Mouse (Mus musculus) spleen, postnatal 10 days (tissue): Measurements from ENCODE around the gene Plk5.

Experiments
- DNase-seq, 2 experiments: peaks; one replicate each; pipeline ENCODE4 v3.0.0; 2021 to 2022; ENCODE audit warnings: low spot score in 2 of 2

Plk5 gene

DNA sequence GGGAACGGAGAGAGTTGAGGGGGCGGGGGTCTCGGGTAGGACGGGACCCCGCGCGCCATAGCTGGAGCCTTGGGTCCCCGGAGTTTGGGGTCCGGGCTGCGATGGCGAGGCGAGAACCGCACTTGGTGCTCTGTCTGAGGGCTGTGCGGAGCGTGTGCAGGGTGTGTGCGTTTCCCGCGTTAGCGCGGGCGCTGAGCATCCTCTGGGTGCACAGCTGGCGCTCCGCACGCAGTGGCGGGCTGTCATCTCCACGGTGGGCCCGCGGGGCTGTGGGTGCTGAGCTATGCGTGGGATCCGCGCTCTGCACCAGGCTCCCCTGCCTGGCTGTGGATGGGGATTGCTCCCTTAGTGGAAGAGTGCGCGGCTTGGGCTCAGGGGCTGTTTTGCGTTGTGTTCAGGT is 478 bp downstream of the Plk5 start:
- no peak for DNase-seq

DNA sequence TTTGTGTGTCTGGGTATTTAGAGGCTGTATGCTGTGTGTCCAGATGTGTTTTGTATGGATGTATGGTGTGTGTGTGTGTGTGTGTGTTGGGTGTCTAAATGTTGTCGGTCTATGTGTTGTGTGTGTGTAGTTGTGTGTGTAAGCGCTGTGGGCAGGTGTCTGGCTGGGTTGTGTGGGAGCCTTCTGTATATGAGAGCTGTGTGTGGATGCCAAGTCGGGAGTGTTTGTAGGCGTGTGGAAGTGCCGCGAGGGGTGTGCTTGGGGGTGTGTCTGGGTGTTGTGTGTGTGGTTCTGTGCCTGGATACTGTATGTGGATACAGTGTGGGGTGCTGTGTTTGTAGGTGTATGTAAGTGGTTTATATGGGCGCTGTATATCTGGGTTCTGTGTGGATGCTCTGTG is 1.1 kb downstream of the Plk5 start:
- DNase-seq, result no peak

DNA sequence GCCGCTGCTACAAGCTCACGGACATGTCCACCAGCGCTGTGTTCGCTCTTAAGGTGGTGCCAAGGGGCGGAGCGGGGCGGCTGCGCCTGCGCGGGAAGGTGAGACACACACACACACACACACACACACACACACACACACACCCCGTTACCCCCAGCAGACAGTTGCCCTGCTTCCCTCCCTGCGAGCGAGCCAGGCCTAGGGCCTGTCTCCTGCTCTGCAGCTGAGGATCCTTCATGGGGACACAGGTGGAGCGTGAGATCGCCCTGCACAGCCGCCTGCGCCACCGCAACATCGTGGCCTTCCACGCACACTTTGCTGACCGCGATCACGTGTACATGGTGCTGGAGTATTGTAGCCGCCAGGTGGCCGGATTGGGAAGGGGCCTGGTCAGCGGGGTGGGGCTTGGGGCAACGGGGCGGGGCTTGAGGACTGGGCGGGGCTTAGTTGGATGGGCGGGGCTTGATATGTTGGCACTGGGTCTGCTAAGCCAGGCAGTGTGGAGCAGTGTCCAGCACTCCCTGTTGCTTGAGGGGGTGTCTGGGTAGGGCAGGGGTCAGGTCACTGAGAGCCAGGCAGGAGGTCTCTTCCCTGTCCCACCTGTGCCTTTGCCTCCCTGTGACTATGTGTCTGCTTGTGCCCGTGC is 1.9 kb downstream of the Plk5 start:
- no peak for DNase-seq

DNA sequence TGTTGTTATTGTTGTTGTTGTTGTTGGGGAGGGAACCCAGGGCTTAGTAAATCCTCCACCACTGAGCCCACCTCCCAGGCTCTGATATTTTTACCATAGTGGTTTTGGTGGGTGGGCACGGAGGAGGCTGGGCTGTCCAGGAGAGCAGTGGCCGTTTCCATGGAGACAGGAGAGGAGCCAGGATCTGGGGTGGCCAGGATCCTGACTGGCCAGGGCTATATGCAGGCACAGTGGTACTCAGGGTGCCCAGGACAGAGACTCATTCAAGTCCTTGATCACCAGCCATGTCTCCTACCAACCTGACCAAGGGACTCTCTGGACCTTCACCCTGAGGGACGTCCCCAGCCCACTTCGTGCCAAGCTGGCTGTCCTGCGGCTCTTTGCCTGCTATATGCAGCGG is 7.5 kb downstream of the Plk5 start:
- no peak for DNase-seq

DNA sequence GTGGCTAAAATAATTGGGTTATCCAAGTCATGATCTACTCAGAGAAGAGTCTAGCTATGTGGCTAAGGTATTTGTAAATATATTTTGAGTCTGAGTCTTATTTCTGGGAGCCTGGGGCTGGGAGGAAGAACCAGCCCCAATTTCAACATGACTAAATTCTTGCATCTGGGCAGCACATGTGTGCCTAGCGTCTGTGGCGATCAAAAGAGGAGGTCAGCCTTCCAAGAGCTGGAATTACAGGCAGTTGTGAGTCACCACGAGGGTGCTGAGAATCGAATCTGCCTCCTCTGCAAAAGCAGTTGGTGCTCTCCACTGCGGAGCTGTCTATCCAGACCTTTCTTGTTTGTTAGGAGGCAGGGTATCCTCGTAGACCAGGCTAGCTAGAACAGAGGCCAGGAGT is 9.5 kb downstream of the Plk5 start:
- DNase-seq, result no peak

DNA sequence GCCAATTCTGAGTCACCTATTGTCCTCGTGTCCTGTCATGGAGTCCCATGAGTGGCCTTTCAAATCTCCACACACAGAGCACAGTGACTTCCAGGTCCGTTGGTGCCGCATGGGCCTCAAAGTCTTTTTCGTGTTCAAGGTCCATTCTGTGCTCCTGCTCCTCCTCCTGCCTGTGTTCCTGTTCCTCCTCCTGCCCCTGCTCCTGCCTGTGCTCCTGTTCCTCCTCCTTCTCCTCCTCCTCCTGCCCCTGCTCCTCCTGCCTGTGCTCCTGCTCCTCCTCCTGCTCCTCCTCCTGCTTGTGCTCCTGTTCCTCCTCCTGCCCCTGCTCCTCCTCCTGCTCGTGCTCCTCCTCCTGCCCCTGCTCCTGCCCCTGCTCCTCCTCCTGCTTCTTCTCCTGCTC is 11.7 kb downstream of the Plk5 start:
- no peak for DNase-seq

DNA sequence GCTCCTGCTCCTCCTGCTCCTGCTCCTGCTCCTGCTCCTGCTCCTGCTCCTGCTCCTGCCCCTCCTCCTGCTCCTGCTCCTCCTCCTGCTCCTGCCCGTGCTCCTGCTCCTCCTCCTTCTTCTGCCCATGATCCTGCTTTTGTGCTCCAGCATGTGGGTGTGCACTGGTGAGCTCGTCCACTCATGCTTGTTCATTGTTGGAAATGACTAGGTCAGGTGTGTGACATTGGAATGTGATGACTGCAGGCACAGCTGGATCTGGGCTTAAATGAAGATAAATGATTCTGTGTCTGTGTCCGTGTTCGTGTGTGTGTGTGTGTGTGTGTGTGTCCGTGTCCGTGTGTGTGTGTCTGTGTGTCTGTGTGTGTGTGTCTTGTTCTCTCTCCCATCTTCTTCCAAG is 12.1 kb downstream of the Plk5 start:
- no peak for DNase-seq

DNA sequence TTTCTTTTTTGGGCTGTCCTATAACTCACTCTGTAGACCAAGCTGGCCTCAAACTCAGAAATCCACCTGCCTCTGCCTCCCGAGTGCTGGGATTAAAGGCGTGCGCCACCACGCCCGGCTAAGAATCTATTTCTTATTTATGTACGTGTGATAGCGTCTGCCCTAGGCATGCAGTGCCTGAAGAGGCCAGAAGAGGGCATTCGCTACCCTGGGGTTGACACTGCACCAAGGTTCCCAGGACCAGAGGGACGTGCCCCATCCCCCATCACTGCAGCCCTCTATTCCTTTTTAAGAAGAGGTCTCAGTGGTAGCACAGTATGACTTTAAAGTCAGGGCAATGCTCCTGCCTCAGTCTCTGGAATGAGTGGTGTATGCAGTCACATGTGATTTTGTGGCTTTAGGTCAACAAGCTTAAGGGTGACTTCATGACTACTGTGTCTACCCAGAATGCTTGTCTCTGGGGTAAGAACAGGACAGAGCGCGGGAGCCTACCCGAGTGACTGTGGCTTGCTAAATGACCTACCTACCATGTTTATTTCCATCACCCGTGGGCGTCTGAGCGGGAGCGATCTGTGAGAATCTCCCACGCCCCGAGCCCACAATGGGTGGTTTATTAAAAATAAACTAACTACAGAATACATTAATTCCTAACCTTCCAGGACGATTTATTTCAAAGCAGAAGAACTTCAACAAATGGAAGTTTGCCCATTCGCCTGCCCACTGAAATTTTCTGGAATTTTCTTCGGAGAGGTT is 13.9 kb downstream of the Plk5 start:
- peak in 1 of 2 experiments; percentile 60 for DNase-seq

DNA sequence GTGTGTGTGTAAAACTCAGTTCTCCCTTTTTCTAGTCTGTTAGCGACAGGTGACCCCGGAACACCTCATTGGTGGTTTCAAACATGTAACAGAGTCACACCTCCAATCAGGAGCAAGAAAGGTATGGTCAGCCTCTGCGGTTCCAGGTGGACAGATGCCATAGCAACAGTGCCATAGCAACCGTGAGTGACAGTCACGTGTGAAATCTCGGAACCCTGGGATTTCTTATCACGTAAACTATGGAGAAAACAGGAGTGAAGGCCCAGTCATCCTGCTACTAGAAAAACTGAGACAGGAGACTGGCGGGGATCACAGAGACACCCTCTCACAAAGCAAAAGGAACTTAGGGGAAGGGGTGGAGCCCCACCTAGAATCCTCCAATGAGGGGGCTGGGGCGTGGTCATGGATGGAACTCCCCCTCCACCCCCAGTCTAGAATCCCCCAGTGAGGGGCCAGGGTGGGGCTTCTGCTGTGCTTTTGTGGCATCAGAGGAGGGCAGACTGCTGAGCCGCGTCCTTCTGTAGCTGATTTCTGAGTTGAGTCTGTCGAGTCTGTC is 15.2 kb downstream of the Plk5 start:
- DNase-seq, result peak in 1 of 2 experiments; percentile 79

DNA sequence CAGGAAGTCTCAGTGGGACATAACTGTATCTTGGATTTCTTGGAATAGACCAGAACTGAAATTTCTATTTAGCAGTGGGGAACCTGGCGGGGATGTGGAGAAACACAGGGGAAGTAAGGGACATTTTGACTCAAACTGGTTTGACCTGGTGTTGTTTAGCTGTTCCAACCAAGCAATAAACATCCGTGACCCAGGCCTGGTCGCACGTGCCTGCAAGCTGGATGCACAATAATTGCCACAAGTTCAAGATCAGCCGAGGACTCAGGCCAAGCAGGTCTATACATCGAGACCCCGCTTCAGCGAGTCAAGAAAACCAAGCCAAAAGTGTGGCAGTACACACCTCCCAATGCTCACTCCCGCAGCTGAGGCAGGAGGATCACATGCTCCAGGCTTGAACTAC is 15.7 kb downstream of the Plk5 start:
- DNase-seq, result no peak

DNA sequence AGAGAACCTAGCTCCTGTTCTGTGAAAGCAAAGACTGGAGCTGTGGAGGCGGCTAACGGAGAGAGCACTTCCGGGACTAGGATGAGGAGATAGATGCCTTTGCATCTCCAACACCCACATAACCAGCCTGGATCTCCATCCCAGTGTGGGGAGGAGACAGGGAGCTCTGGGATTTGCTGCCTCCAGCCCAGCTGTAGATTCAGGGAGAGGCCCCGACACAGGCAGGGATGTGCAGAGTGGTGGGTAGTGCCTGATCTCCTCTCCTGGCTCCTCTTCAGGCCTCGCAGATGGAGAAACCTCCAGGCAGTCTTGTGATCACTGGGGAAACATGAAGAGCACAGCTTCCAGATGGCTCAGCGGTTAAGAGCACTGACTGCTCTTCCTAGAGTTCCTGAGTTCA is 16.4 kb downstream of the Plk5 start:
- no peak for DNase-seq

DNA sequence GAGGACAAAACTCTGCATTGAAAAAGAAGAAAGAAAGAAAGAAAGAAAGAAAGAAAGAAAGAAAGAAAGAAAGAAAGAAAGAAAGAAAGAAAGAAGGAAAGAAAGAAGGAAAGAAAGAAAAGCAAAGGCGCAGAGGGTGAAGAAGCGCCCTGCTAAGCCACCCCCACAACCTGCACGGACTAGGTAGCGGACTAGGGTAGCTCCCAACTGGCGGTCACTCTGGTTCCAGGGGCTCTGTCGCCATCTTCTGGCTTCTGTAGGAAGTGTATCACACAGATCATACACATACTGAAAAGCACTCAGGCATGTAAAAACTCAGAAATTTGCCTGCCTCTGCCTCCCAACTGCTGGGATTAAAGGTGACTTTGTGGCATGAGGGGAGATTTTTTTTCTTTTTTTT is 17.8 kb downstream of the Plk5 start:
- DNase-seq, result peak; percentile 64 to 87

DNA sequence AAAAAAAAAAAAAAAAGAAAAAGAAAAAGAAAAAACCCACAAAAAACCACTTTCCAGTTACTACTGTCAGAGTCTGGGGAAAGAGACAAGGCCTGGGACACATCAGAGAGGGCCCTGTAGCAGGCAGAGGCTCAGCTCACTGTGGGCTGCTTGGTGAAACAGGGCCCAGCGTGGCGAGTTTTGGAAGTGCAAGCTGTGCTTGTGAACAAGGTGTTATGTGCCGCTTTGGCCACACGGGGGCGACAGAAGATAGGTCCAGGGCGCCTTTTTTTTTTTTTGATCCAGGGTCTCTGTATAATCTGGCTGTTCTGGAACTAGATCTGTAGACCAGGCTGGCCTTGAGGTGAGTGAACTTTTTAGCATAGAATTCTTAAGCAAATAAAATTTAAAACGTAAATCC is 19.9 kb downstream of the Plk5 start:
- DNase-seq, result peak; percentile 86 to 96

DNA sequence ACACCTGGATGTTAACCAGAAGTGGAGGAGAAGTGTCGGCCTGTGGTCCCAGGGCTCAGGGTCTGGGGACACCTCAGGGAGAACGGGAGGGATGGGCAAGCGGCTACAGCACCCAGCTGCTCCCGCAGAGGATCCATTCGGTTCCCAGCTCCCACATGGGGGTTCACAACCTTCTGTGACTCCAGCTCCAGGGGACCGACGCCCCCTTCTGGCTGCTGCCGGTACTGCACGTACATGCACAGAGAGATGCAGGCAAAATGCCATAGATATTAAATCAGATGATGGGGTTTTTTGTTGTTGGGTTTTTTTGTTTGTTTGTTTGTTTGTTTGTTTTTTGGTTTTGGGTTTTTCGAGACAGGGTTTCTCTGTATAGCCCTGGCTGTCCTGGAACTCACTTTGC is 21.5 kb downstream of the Plk5 start:
- DNase-seq, result peak; percentile 52 to 72

DNA sequence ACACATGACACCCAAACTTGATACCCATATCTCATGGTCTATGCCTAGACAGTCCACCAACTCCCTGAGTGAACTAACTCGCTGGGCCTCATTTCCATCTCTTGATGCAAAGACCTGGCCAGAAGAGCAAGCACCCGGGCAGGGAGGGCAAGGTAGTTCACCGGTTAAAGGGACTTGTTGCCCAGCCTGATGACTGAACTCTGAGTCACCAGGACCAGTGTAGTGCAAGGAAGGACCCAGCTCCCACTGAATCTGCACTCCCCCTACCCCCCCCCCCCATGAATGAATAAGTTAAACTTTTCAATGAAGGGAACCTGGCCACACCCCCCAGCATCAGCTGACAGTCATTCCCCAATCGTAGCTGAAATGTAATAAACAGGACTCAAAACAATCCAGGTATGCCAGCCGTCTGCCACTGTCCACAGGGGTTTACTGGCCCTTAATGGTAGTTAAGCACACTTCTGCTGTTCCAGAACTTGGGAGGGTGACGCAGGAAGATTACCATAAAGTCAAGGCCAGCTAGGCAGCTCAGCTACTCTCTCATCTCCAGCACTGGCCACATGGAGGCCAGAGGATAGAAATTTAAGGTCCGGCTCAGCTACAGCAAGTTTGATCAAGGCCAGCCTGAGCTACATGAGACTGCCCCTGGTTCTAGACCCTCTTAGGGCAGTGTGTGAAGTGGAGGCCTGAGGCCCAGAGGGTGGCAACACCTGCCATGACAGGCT is 26.5 kb downstream of the Plk5 start:
- DNase-seq, result no peak

DNA sequence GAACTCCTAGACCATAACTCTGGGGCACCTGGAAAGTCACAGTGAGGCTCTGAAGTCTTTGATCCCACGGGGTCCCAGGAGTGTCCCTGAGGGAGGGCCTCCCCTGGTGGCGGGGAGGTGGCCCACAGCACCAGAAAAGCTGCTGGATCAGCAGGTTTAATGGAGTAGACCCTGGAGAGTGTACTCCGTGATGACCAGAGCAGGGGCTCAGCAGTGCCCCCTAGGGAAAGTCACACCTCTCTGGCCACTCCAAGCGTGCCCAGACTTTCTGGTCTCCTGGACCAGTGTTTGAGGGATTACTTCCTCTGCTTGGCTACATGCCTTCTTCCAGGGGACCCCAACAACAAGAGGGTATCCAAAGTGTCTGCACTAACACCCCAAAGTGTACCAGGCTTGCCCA is 27.2 kb downstream of the Plk5 start:
- no peak for DNase-seq

DNA sequence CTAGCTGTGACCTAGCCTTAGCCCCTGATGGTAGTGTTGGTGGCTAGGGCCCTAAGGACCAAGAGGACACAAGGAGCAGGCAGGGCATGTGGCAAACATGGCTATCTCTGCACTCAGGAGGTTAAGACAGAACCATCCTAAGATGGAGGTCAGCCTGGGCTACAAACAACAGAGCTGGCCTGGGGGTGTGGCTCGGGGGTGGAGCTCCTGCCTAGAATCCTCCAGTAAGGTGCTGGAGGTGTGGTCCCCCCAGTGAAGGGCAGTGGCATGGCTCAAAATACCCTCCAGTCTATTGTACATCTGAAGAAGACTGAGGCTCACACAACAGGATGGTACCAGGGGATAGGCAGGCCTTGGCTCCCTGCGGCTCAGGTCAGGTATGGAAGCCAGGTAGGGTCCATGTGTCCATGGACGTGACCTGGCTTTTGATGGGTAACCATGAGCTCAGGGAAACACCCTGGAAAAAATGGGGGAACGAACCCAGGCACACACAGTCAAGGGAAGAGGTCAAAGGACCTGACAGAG is 27.9 kb downstream of the Plk5 start:
- peak in 1 of 2 experiments; percentile 50 for DNase-seq

DNA sequence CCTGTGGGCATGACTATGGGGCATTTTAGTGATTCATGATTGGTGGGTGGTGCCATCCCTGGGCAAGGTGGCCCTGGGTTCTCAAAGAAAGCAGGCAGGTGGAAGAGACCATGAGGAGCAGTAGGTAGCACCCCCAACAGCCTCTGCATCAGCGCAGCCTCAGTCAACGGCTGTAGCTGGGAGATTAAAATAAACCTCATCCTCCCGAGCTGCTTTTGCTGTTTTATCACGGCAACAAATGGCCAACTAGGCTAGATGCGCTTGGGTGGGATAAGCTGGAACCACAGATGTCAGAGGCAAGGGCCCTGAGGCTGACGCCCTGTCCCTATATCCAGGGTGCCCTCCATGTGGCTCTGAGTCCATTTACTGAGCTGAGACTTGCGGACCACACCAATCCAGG is 28.4 kb downstream of the Plk5 start:
- DNase-seq, result peak in 1 of 2 experiments; percentile 53

DNA sequence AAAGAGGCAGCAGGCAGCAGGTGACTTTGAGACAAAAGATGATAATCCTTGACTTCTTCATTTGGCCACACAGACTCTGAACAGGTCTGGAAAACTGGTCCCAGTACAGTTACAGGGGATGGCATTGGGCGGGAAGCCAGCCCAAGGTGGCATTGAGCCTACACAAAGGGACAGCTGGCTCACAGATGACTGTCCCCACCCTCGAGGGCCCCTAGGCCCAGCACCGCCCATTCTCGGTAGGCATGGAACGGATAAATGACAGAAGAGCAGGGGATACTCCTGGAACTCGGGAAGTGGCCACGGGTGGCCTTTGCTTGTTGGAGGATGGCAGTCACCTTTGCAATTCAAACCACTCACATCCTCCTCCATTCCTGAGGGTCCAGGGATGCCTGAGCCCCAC is 29.1 kb downstream of the Plk5 start:
- DNase-seq, result no peak

DNA sequence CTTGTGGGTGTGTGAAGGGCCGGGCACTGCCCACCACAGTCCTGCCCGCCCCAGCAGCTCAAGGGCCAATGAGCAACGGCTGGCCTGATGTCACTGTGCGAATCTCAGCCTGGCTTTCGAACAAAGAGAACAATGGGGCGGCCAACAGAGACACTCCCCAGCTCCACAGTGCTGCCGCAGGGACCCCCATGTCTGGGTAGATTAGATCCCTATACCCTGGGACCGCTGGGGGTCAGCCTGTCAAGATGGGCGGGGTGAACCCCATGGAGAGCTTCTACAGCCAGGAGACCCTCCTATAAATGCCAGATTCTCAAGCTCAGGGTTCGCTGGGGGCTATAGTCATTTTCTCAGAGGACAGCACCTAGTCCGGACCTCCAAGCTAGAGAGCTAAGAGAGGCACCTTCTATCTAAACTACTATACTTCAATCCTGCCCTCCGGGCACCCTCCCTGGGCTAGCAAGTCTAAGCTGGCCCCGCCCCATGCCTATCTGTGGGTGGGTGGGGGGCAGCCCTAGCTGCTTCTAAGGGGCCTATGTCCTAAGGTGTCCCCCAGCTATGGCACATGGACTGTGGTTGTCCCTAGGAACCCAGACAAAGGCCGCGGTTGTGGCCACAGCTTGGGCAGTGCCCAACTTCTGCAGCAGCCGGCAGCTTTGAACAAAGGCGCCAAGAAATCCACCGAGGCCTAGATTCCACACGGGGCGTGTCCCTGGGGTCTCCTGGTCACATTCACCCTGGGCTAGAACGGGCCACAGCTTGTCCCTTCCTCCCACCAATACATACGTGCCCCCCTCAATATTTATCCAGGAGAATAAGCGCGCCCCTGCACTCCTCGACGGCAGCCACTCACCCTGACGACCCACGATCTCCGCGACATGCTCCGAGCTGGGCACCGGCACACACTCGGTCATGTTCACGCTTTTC is 29.8 kb downstream of the Plk5 start:
- no peak for DNase-seq

DNA sequence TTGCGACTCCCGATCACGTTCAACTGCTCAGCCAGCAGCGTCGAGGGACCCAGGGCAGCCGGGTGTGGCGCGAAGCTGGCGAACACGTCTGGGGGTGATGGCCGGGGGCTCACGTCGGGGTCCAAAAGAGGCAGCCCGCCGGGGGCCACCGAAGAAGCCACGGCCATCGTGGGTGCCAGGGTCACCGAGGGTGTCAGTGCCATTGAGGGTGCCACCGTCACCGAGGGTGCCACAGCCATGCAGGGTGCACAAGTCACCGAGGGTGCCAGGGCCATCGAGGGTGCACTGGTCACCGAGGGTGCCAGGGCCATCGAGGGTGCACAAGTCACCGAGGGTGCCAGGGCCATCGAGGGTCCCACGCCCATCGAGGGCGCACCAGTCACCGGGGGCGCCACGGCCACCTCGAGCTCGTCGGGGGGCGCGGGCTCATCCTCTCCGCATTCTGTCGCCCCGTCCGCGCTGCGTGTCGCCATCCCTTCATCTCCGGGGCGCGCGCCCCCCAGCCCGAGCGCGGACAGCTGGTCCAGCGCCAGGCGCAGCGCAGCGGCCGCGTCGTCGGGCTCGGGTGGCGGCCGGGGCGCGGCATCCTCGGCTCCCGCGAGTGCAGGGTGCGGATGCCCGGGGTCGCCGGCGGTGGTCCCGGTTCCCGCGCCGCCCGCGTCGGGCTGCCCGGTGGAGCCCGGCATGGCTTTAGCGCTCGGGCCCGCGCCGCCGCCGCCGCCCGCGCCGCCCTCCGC is 30.6 kb downstream of the Plk5 start:
- peak; percentile 47 to 51 for DNase-seq
